Mouse (Mus musculus): ENCODE results near the gene Prl8a8. TPM values are rescaled to one million over a fixed set of nuclear protein-coding genes. Genes with fewer than 3 reads are reported as not detected.

Gene Prl8a8
- not detected for total RNA-seq (2021)

DNA sequence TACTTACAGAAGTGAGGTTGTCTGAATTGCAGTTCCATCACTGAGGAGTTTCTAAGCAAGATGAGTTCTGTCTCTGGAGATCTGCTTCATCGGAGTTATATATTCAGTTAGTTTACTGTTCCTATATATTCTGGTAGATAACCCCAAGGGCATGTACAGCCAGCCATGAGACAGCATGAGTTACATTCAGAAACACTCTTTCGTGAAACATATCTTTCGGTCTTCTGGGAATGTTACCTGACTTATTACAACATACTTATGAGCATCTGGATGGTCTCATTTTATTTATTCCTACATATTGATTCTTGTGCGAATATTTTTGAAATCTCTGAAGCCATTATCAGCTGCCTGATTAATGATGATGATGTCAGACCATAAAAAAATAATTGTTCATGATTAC lies at the start of gene Prl8a8:
Gene Prl8a8 (minus strand): TSS at position 101 of the 400 bp plus-strand sequence.
- intact Hi-C loops (cut with DNase I), result no loop called here

GRCm38 (mm10) chr13:27553336-27553735 lies 40.3 kb upstream of the Prl8a8 start:
- intact Hi-C loops (cut with DNase I), result no loop called here

More for the DNA sequence above, at the start of gene Prl8a8:
- no peak for DNase-seq (ENCODE audit: low spot score in 2 of 2)

GRCm38 (mm10) chr13:27523156-27523555 lies 10.1 kb upstream of the Prl8a8 start:
- intact Hi-C loops (cut with DNase I), result no loop called here
- no peak for DNase-seq (ENCODE audit: low spot score in 2 of 2)

More at GRCm38 (mm10) chr13:27553336-27553735, 40.3 kb upstream of the Prl8a8 start:
- DNase-seq (ENCODE audit: low spot score in 2 of 2), result no peak

GRCm38 (mm10) chr13:27507645-27508044 lies 5.4 kb downstream of the Prl8a8 start:
- DNase-seq (ENCODE audit: low spot score in 2 of 2), result no peak
- intact Hi-C loops (cut with DNase I), result no loop called here

Other genes starting within 250 kb of the Prl8a8 start
- not detected for gene Prl6a1, start 200.6 kb downstream of the Prl8a8 start, total RNA-seq (2021)
- not detected for gene Prl8a2, start 167.5 kb downstream of the Prl8a8 start, total RNA-seq (2021)
- not detected for gene Prl2b1, start 122.4 kb downstream of the Prl8a8 start, total RNA-seq (2021)
- not detected for gene Prl8a6, start 74.5 kb downstream of the Prl8a8 start, total RNA-seq (2021)
- gene Prl8a9, start 51.4 kb upstream of the Prl8a8 start, total RNA-seq (2021), result not detected
- gene Prl8a1, start 69.0 kb upstream of the Prl8a8 start, total RNA-seq (2021), result not detected
- gene Prl7b1, start 97.4 kb upstream of the Prl8a8 start, total RNA-seq (2021), result not detected
- not detected for gene Prl7a1, start 129.3 kb upstream of the Prl8a8 start, total RNA-seq (2021)
- gene Prl7a2, start 154.8 kb upstream of the Prl8a8 start, total RNA-seq (2021), result not detected
- not detected for gene Prl7d1, start 203.5 kb upstream of the Prl8a8 start, total RNA-seq (2021)

Measured in left cerebral cortex, postnatal 36 days (tissue).